Mouse (Mus musculus): ENCODE data around the gene Plxnc1.

- TF ChIP-seq HCFC1 (IDR thresholded peaks at IDR 0.05; ENCODE audit: borderline replicate concordance, insufficient read depth, low read length) (no peak), ZNF384 (IDR thresholded peaks at IDR 0.05; ENCODE audit: low read depth, low read length) (no peak), CHD2 (IDR thresholded peaks at IDR 0.05; ENCODE audit: low read depth, low read length) (no peak)
Observed at GRCm38 (mm10) chr10:94962005-94962404, 17.4 kb upstream of the Plxnc1 start.
